Mouse (Mus musculus): ENCODE results near the gene Nrcam. TPM values are rescaled to one million over a fixed set of nuclear protein-coding genes. Genes with fewer than 3 reads are reported as not detected.

Nrcam gene
- total and polyA plus RNA-seq, 3 experiments: 0.05 to 0.33 (median 0.13) TPM

- dilution Hi-C loops (cut with MboI; ENCODE audit: extremely low pct_ligation_motif_present, extremely low pct_unique_long_range_greater_than_20kb, low sequenced_read_pairs) (no loop called here), in situ Hi-C loops (cut with MboI; ENCODE audit: low pct_ligation_motif_present, low pct_unique_long_range_greater_than_20kb, low sequenced_read_pairs) (loop anchor here (25.0 kb wide), 1 partner anchor 232 kb away; no protein-coding TSS in a partner anchor)
- Histone ChIP-seq H3K9ac (ENCODE audit: insufficient read depth, low read depth) (no peak overlapping the region), H3K4me2 (ENCODE audit: insufficient read depth, low read depth, poor library complexity, severe bottlenecking) (no peak overlapping the region), H3K4me1 (ENCODE audit: control insufficient read depth in 1 of 2, insufficient read depth in 2 of 2) (no peaks in the 10 kb centered on the region), H3K27me3 (replicated peaks) (no peaks in the 10 kb centered on the region), H3K36me3 (replicated peaks in 1 of 2; ENCODE audit: control insufficient read depth in 1 of 2, insufficient read depth in 1 of 2, low read length in 1 of 2) (peaks cover 24 to 81% of the 10 kb centered on the region in 2 experiments), H3K79me2 (replicated peaks; ENCODE audit: control insufficient read depth, extremely low read depth, insufficient read depth, poor library complexity, severe bottlenecking) (no peaks in the 10 kb centered on the region), H3K27ac (ENCODE audit: insufficient read depth, low read depth) (no peak overlapping the region), H3K9me3 (replicated peaks; ENCODE audit: low read length) (no peaks in the 10 kb centered on the region), H3K4me3 (replicated peaks in 1 of 3; ENCODE audit: low read depth in 2 of 3, low read length in 2 of 3, poor library complexity in 1 of 3) (no peak overlapping the region)
- no peak for DNase-seq (ENCODE audit: extremely low read depth)
- TF ChIP-seq USF1 (IDR thresholded peaks at IDR 0.05; ENCODE audit: low read depth, low read length) (no peak), RAD21 (IDR thresholded peaks at IDR 0.05; ENCODE audit: low read depth, low read length) (no peak), JUN (IDR thresholded peaks at IDR 0.05; ENCODE audit: insufficient read depth, low read depth, low read length) (no peak), TBP (conservative IDR thresholded peaks at IDR 0.05; ENCODE audit: low read depth, low read length) (no peak), ZKSCAN1 (IDR thresholded peaks at IDR 0.05; ENCODE audit: borderline replicate concordance, low read depth, low read length) (no peak), CHD1 (IDR thresholded peaks at IDR 0.05; ENCODE audit: low read depth, low read length) (no peak), SMC3 (IDR thresholded peaks at IDR 0.05; ENCODE audit: low read depth, low read length) (no peak), MAFK (IDR thresholded peaks at IDR 0.05; ENCODE audit: insufficient replicate concordance, low read length) (no peak), EP300 (IDR thresholded peaks at IDR 0.05; ENCODE audit: low read length) (no peak), ZMIZ1 (IDR thresholded peaks at IDR 0.05; ENCODE audit: low read depth, low read length) (no peak), IRF4 (IDR thresholded peaks at IDR 0.05; ENCODE audit: low read depth, low read length) (no peak), ETS1 (conservative IDR thresholded peaks at IDR 0.05; ENCODE audit: low read depth, low read length) (no peak), NELFE (IDR thresholded peaks at IDR 0.05; ENCODE audit: low read depth, low read length) (no peak), USF2 (conservative IDR thresholded peaks at IDR 0.05; ENCODE audit: low read depth, low read length) (no peak), MXI1 (IDR thresholded peaks at IDR 0.05; ENCODE audit: low read depth, low read length) (no peak), MAZ (IDR thresholded peaks at IDR 0.05; ENCODE audit: low read depth, low read length) (no peak), UBTF (IDR thresholded peaks at IDR 0.05; ENCODE audit: low read depth, low read length) (no peak), RCOR1 (conservative IDR thresholded peaks at IDR 0.05; ENCODE audit: low read depth, low read length) (no peak)
Observed at GRCm38 (mm10) chr12:44304869-44305268, 23.8 kb upstream of the Nrcam start.

- no peak overlapping the region for H3K4me2 ChIP-seq (ENCODE audit: insufficient read depth, low read depth, poor library complexity, severe bottlenecking)
- no peak overlapping the region for H3K4me3 ChIP-seq (replicated peaks in 1 of 3; ENCODE audit: low read depth in 2 of 3, low read length in 2 of 3, poor library complexity in 1 of 3)
- H3K79me2 ChIP-seq (replicated peaks; ENCODE audit: control insufficient read depth, extremely low read depth, insufficient read depth, poor library complexity, severe bottlenecking): no peaks in the 10 kb centered on the region
- H3K4me1 ChIP-seq (ENCODE audit: control insufficient read depth in 1 of 2, insufficient read depth in 2 of 2): no peaks in the 10 kb centered on the region
- dilution Hi-C loops (cut with MboI; ENCODE audit: extremely low pct_ligation_motif_present, extremely low pct_unique_long_range_greater_than_20kb, low sequenced_read_pairs) (no loop called here), in situ Hi-C loops (cut with MboI; ENCODE audit: low pct_ligation_motif_present, low pct_unique_long_range_greater_than_20kb, low sequenced_read_pairs) (loop anchor here (25.0 kb wide), 1 partner anchor 229 kb away; no protein-coding TSS in a partner anchor)
- TF ChIP-seq NRF1 (IDR thresholded peaks at IDR 0.05; ENCODE audit: low read depth, low read length) (no peak), MAZ (IDR thresholded peaks at IDR 0.05; ENCODE audit: low read depth, low read length) (no peak), BHLHE40 (IDR thresholded peaks at IDR 0.05; ENCODE audit: low read depth, low read length) (no peak), ETS1 (conservative IDR thresholded peaks at IDR 0.05; ENCODE audit: low read depth, low read length) (no peak), HCFC1 (IDR thresholded peaks at IDR 0.05; ENCODE audit: low read depth, low read length) (no peak), ELF1 (IDR thresholded peaks at IDR 0.05; ENCODE audit: low read depth, low read length) (no peak), SMC3 (IDR thresholded peaks at IDR 0.05; ENCODE audit: low read depth, low read length) (no peak), ZMIZ1 (IDR thresholded peaks at IDR 0.05; ENCODE audit: low read depth, low read length) (no peak), NELFE (IDR thresholded peaks at IDR 0.05; ENCODE audit: low read depth, low read length) (no peak), EP300 (IDR thresholded peaks at IDR 0.05; ENCODE audit: low read length) (no peak), IRF4 (IDR thresholded peaks at IDR 0.05; ENCODE audit: low read depth, low read length) (no peak), SIN3A (IDR thresholded peaks at IDR 0.05; ENCODE audit: low read length) (no peak), MYC (IDR thresholded peaks at IDR 0.05; ENCODE audit: low read depth, low read length) (no peak), MAX (IDR thresholded peaks at IDR 0.05; ENCODE audit: low read length) (no peak), E2F4 (IDR thresholded peaks at IDR 0.05; ENCODE audit: insufficient replicate concordance, low read depth, low read length) (no peak), TCF12 (IDR thresholded peaks at IDR 0.05; ENCODE audit: low read depth, low read length) (no peak), CHD1 (IDR thresholded peaks at IDR 0.05; ENCODE audit: low read depth, low read length) (no peak), TBP (conservative IDR thresholded peaks at IDR 0.05; ENCODE audit: low read depth, low read length) (no peak), JUND (conservative IDR thresholded peaks at IDR 0.05; ENCODE audit: low read depth, low read length) (no peak)
- no peak overlapping the region for H3K9ac ChIP-seq (ENCODE audit: insufficient read depth, low read depth)
- H3K9me3 ChIP-seq (replicated peaks; ENCODE audit: low read length): no peaks in the 10 kb centered on the region
- H3K27ac ChIP-seq (ENCODE audit: insufficient read depth, low read depth): no peak overlapping the region
- H3K36me3 ChIP-seq (replicated peaks in 1 of 2; ENCODE audit: control insufficient read depth in 1 of 2, insufficient read depth in 1 of 2, low read length in 1 of 2): peaks cover 22 to 79% of the 10 kb centered on the region in 2 experiments
- no peak for DNase-seq (ENCODE audit: extremely low read depth)
- no peaks in the 10 kb centered on the region for H3K27me3 ChIP-seq (replicated peaks)
Observed at GRCm38 (mm10) chr12:44308221-44308620, 20.5 kb upstream of the Nrcam start.
